Mouse (Mus musculus) kidney, postnatal 14 days (tissue): ENCODE measurements around the gene Ptpn13.

Experiments used
- DNase-seq: peaks from one replicate; pipeline ENCODE4 v3.0.0; 2022; ENCODE audit warnings: mixed read lengths

Gene Ptpn13

GRCm38 (mm10) chr5:103522371-103522770, 97.4 kb downstream of the Ptpn13 start:
- DNase-seq = no peak

- no peak for DNase-seq
These were observed 101.9 kb downstream of the Ptpn13 start for GRCm38 (mm10) chr5:103526668-103527436.

- peak; percentile 51 for DNase-seq
These were observed 102.4 kb downstream of the Ptpn13 start for GRCm38 (mm10) chr5:103527437-103527718.

- DNase-seq = no peak
These were observed 105.2 kb downstream of the Ptpn13 start for GRCm38 (mm10) chr5:103530214-103530613.

GRCm38 (mm10) chr5:103532841-103533390, 107.9 kb downstream of the Ptpn13 start:
- peak; percentile 63 for DNase-seq

- peak; percentile 60 for DNase-seq
These were observed 109.5 kb downstream of the Ptpn13 start for GRCm38 (mm10) chr5:103534454-103534853.

- DNase-seq = no peak
These were observed 112.4 kb downstream of the Ptpn13 start for GRCm38 (mm10) chr5:103537429-103537828.

GRCm38 (mm10) chr5:103540612-103541011, 115.6 kb downstream of the Ptpn13 start:
- no peak for DNase-seq

GRCm38 (mm10) chr5:103541136-103541535, 116.1 kb downstream of the Ptpn13 start:
- DNase-seq = no peak

GRCm38 (mm10) chr5:103541542-103541941, 116.5 kb downstream of the Ptpn13 start:
- DNase-seq = no peak

GRCm38 (mm10) chr5:103545381-103546000, 120.5 kb downstream of the Ptpn13 start:
- DNase-seq = no peak

- no peak for DNase-seq
These were observed 129.8 kb downstream of the Ptpn13 start for GRCm38 (mm10) chr5:103554769-103555168.

GRCm38 (mm10) chr5:103560546-103560945, 135.6 kb downstream of the Ptpn13 start:
- DNase-seq = peak; percentile 34

GRCm38 (mm10) chr5:103568034-103568433, 143.0 kb downstream of the Ptpn13 start:
- peak; percentile 9 for DNase-seq

- DNase-seq = no peak
These were observed 144.5 kb downstream of the Ptpn13 start for GRCm38 (mm10) chr5:103569446-103569845.

- no peak for DNase-seq
These were observed 154.9 kb downstream of the Ptpn13 start for GRCm38 (mm10) chr5:103579680-103580420.

GRCm38 (mm10) chr5:103587219-103587618, 162.2 kb downstream of the Ptpn13 start:
- no peak for DNase-seq

GRCm38 (mm10) chr5:103591846-103592245, 166.9 kb downstream of the Ptpn13 start:
- peak; percentile 52 for DNase-seq

- DNase-seq = no peak
These were observed 167.7 kb downstream of the Ptpn13 start for GRCm38 (mm10) chr5:103592706-103593105.

- DNase-seq = no peak
These were observed 168.6 kb downstream of the Ptpn13 start for GRCm38 (mm10) chr5:103593575-103593974.

- no peak for DNase-seq
These were observed 170.6 kb downstream of the Ptpn13 start for GRCm38 (mm10) chr5:103595394-103596226.

- no peak for DNase-seq
These were observed 171.6 kb downstream of the Ptpn13 start for GRCm38 (mm10) chr5:103596467-103597146.
